ENCODE assay signal across 23 mouse cellular contexts in genomic region chr13:49114921-49115320, GRCm38 (mm10). TPM values are rescaled to one million over a fixed set of nuclear protein-coding genes. Genes with fewer than 3 reads are reported as not detected.
"Had no signal": no experiment of that assay in that cellular context is flagged by ENCODE, and none has a peak within 500 bp of the region (broad histone marks: within the 10 kb centered on the region; RNA-seq: fewer than 3 reads in every experiment).

No protein-coding gene starts in this region.

- DNase-seq: heart, adult 2 months; heart, postnatal 4 days; kidney, adult 18-20 months; kidney, adult 8-10 months; kidney, postnatal 10 days; kidney, postnatal 25 days; kidney, postnatal 4 days; left cerebral cortex, postnatal 4 days; liver, embryonic 13.5 days; liver, postnatal 0 days had no signal

- H3K27me3 ChIP-seq: heart, embryonic 15.5 days; hindbrain, embryonic 12.5 days; intestine, embryonic 15.5 days; limb, embryonic 13.5 days; limb, embryonic 15.5 days; liver, embryonic 13.5 days; liver, embryonic 15.5 days had no signal

- H3K4me1 ChIP-seq: heart, embryonic 13.5 days; heart, embryonic 15.5 days; intestine, embryonic 15.5 days; liver, embryonic 13.5 days; liver, embryonic 15.5 days had no signal

- H3K27ac ChIP-seq: heart, adult 2 months; heart, embryonic 13.5 days; heart, embryonic 15.5 days; hindbrain, embryonic 10.5 days; hindbrain, embryonic 12.5 days; hindbrain, embryonic 14.5 days; intestine, embryonic 15.5 days; layer of hippocampus, adult 2 months; left cerebral cortex, adult 2 months; limb, embryonic 13.5 days; limb, embryonic 15.5 days; liver, embryonic 13.5 days; liver, embryonic 15.5 days had no signal

- H3K36me3 ChIP-seq: heart, embryonic 13.5 days; heart, embryonic 15.5 days; hindbrain, embryonic 10.5 days; intestine, embryonic 15.5 days; limb, embryonic 13.5 days; limb, embryonic 15.5 days; liver, embryonic 13.5 days; liver, embryonic 15.5 days had no signal

- H3K9me3 ChIP-seq: heart, embryonic 13.5 days; heart, embryonic 15.5 days; hindbrain, embryonic 10.5 days; hindbrain, embryonic 12.5 days; intestine, embryonic 15.5 days; limb, embryonic 13.5 days; limb, embryonic 15.5 days; liver, embryonic 13.5 days; liver, embryonic 15.5 days had no signal

- H3K4me3 ChIP-seq: heart, adult 2 months; heart, embryonic 13.5 days; heart, embryonic 15.5 days; hindbrain, embryonic 10.5 days; hindbrain, embryonic 12.5 days; intestine, embryonic 15.5 days; layer of hippocampus, adult 2 months; left cerebral cortex, adult 2 months; limb, embryonic 13.5 days; limb, embryonic 15.5 days; liver, embryonic 13.5 days; liver, embryonic 15.5 days had no signal

RNA-seq across cellular contexts. Expression of gene Wnk2, which starts 32.9 kb away (rescaled TPM):
- total RNA-seq: granulocyte monocyte progenitor cell, adult 5-6 weeks had no signal
- polyA plus RNA-seq: inflammation-experienced regulatory T-cells, adult 6 months had no signal
